Mouse (Mus musculus): ENCODE results near the gene Slain1.

DNA sequence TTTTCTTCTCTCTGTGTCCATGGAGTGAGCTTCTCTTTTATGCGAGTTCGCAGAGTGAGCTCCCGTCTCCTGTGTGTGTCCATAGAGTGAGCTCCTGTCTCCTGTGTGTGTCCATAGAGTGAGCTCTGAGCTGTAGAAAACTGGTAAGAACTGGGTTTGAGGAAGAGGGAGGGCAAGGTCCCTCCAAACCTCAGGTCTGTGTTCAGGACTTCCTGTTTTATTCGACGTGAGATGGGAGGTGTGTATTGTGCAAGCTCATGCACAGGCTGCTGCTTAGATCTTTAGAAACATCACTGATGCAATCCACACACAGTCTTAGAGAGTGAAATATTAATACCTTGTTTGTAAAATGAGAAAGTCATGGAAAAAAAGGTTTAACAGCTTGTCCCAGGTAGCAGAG lies 63.0 kb downstream of the Slain1 start:
- TF ChIP-seq CTCF (IDR thresholded peaks at IDR 0.05; ENCODE audit: low read depth), result no peak
- no peak for TF ChIP-seq EP300 (IDR thresholded peaks at IDR 0.05; ENCODE audit: low read depth)
